Mouse (Mus musculus) liver, postnatal 0 days (tissue): ENCODE results near the gene Gzf1. TPM values are rescaled to one million over a fixed set of nuclear protein-coding genes. Genes with fewer than 3 reads are reported as not detected.

Experiments
- ATAC-seq: fragments of 200-750 bp; cut with Nextera tagmentation; 2 replicates; pipeline ENCODE4 v1.8.0; 2017; ENCODE audit warnings: mild to moderate bottlenecking, moderate library complexity
- DNase-seq: peaks from one replicate; pipeline ENCODE4 v3.0.0-alpha.2; 2016
- H3K27ac ChIP-seq: fragments of 300-500 bp; sonication (generic); 2 replicates; pipeline ENCODE4 v1.5.1; 2014; ENCODE audit warnings: antibody characterized with exemption, moderate library complexity, mild to moderate bottlenecking, low read depth
- H3K27me3 ChIP-seq: fragments of 300-500 bp; sonication (generic); 2 replicates; pipeline ENCODE4 v1.6.1; 2014; ENCODE audit warnings: low read length, control low read depth, mixed read lengths; ENCODE audit not compliant: insufficient read depth
- H3K36me3 ChIP-seq: fragments of 300-500 bp; sonication (generic); replicated peaks from 2 replicates; pipeline ENCODE4 v1.6.1; 2014; ENCODE audit warnings: mild to moderate bottlenecking, control low read depth, low read length, moderate library complexity, mixed read lengths; ENCODE audit not compliant: insufficient read depth
- H3K4me1 ChIP-seq: fragments of 300-500 bp; sonication (generic); 2 replicates; pipeline ENCODE4 v1.6.1; 2014; ENCODE audit warnings: antibody characterized with exemption, mild to moderate bottlenecking, control low read depth; ENCODE audit not compliant: insufficient read depth
- H3K4me2 ChIP-seq: fragments of 300-500 bp; sonication (generic); 2 replicates; pipeline ENCODE4 v1.6.1; 2014; ENCODE audit warnings: low read depth, mild to moderate bottlenecking, low read length, moderate library complexity, mixed read lengths
- H3K4me3 ChIP-seq: fragments of 300-500 bp; sonication (generic); 2 replicates; pipeline ENCODE4 v1.5.1; 2014; ENCODE audit warnings: low read depth, low read length
- H3K9ac ChIP-seq: fragments of 300-500 bp; sonication (generic); replicated peaks from 2 replicates; pipeline ENCODE4 v1.6.1; 2014; ENCODE audit warnings: mild to moderate bottlenecking, moderate library complexity
- H3K9me3 ChIP-seq: fragments of 300-500 bp; sonication (generic); 2 replicates; pipeline ENCODE4 v1.6.1; 2016; ENCODE audit warnings: mild to moderate bottlenecking, control low read depth, low read length, mixed read lengths
- CTCF ChIP-seq: sonication (generic); IDR thresholded peaks from 2 replicates; pipeline ENCODE4 v1.5.1; 2016; ENCODE audit warnings: antibody characterized with exemption, low read depth
- EP300 ChIP-seq: IDR thresholded peaks from 2 replicates; pipeline ENCODE4 v1.6.1; 2016; ENCODE audit warnings: antibody characterized with exemption, low read depth, mild to moderate bottlenecking
- WGBS: fragments of 180-500 bp; shearing (Covaris S2); extraction: QIAGEN DNeasy Blood & Tissue Kit; methylation state at CpG from one replicate; pipeline ENCODE4 v1.1.7; 2014; ENCODE audit not compliant: insufficient replicate concordance; 5-methylcytosine and 5-hydroxymethylcytosine counted together
- polyA plus RNA-seq: library from polyadenylated mRNA; unstranded; fragments of >200 nt; fragmentation: Nextera tagmentation; extraction: Ambion mirVana; gene quantifications from 2 replicates; pipeline ENCODE4 v1.2.1, GENCODE M21; 2015

Gene Gzf1
- polyA plus RNA-seq, 1 experiment from 2014 or later: 14.3 TPM

- TF ChIP-seq EP300 (no peak), CTCF (peak; percentile 82)
- Histone ChIP-seq H3K4me1 (no peaks in the 10 kb centered on the region), H3K27ac (no peak overlapping the region), H3K9me3 (no peaks in the 10 kb centered on the region), H3K4me3 (no peak overlapping the region), H3K9ac (no peak overlapping the region), H3K36me3 (no peaks in the 10 kb centered on the region), H3K27me3 (no peaks in the 10 kb centered on the region), H3K4me2 (no peak overlapping the region)
- WGBS: 3% methylated on average over 3 of the region's 3 CpGs
- peak; percentile 57 for DNase-seq
- peak; percentile 55; the same call in 1 of the 2 replicates for ATAC-seq
Observed at GRCm38 (mm10) chr2:148654961-148655360, 25.9 kb upstream of the Gzf1 start.

GRCm38 (mm10) chr2:148663458-148663857 is 17.4 kb upstream of the Gzf1 start:
- Histone ChIP-seq H3K4me3 (no peak overlapping the region), H3K27ac (no peak overlapping the region), H3K9ac (no peak overlapping the region), H3K4me1 (no peaks in the 10 kb centered on the region), H3K27me3 (no peaks in the 10 kb centered on the region), H3K9me3 (no peaks in the 10 kb centered on the region), H3K36me3 (no peaks in the 10 kb centered on the region), H3K4me2 (no peak overlapping the region)
- DNase-seq (no peak), ATAC-seq (no peak)
- no peak for TF ChIP-seq CTCF
- TF ChIP-seq EP300: no peak
- WGBS: 84% methylated on average over 1 of the region's 1 CpGs

- Histone ChIP-seq H3K9me3 (no peaks in the 10 kb centered on the region), H3K4me1 (peaks cover 14% of the 10 kb centered on the region), H3K4me3 (peak within 1 kb of the TSS; percentile 74), H3K27me3 (no peaks in the 10 kb centered on the region), H3K9ac (peak within 1 kb of the TSS; percentile 70), H3K36me3 (peaks cover 25% of the 10 kb centered on the region), H3K27ac (peak within 1 kb of the TSS; percentile 72), H3K4me2 (peak within 1 kb of the TSS; percentile 78)
- 0 out of 2 replicates have a peak, but pooled peaks have one; percentile 34 for TF ChIP-seq EP300
- TF ChIP-seq CTCF: no peak
- WGBS: 1% methylated on average over 58 of the region's 58 CpGs
- peak; percentile 100 for ATAC-seq
- peak; percentile 99 for DNase-seq
Observed at GRCm38 (mm10) chr2:148672199-148673096, 8.4 kb upstream of the Gzf1 start, which contains the start of gene Nxt1. Nxt1 (plus strand) TSS chr2:148672601.

GRCm38 (mm10) chr2:148677801-148678200 is 3.0 kb upstream of the Gzf1 start:
- Histone ChIP-seq H3K27me3 (no peaks in the 10 kb centered on the region), H3K9ac (no peak overlapping the region; the same call in 1 of the 2 replicates), H3K27ac (peak overlapping the region; percentile 88), H3K4me1 (peaks cover 40% of the 10 kb centered on the region), H3K4me2 (peak overlapping the region; percentile 53), H3K4me3 (peak overlapping the region; percentile 38), H3K36me3 (peaks cover 25% of the 10 kb centered on the region), H3K9me3 (no peaks in the 10 kb centered on the region)
- ATAC-seq: no peak
- DNase-seq: peak; percentile 76
- 49% methylated on average over 26 of the region's 26 CpGs for WGBS
- TF ChIP-seq EP300: no peak
- no peak for TF ChIP-seq CTCF

- H3K27me3 ChIP-seq: no peaks in the 10 kb centered on the region
- ATAC-seq (peak; percentile 26), DNase-seq (peak; percentile 55)
- TF ChIP-seq CTCF (no peak), EP300 (no peak)
- H3K4me2 ChIP-seq: peak overlapping the region; percentile 87; the same call in 1 of the 2 replicates
- no peak overlapping the region for H3K4me3 ChIP-seq
- peaks cover 33% of the 10 kb centered on the region for H3K36me3 ChIP-seq
- peaks cover 41% of the 10 kb centered on the region for H3K4me1 ChIP-seq
- WGBS: 54% methylated on average over 9 of the region's 9 CpGs
- no peak overlapping the region for H3K9ac ChIP-seq
- no peaks in the 10 kb centered on the region for H3K9me3 ChIP-seq
- H3K27ac ChIP-seq: peak overlapping the region; percentile 95
Observed at GRCm38 (mm10) chr2:148679346-148679745, 1.5 kb upstream of the Gzf1 start.

GRCm38 (mm10) chr2:148681461-148681891 is 653 bp downstream of the Gzf1 start:
- Histone ChIP-seq H3K4me2 (peak overlapping the region; percentile 87), H3K27me3 (no peaks in the 10 kb centered on the region), H3K27ac (peak overlapping the region; percentile 95), H3K36me3 (peaks cover 23% of the 10 kb centered on the region), H3K4me1 (peaks cover 51% of the 10 kb centered on the region), H3K4me3 (peak overlapping the region; percentile 67), H3K9ac (peak overlapping the region; percentile 75), H3K9me3 (no peaks in the 10 kb centered on the region)
- ATAC-seq (peak; percentile 57), DNase-seq (peak; percentile 69)
- no peak for TF ChIP-seq EP300
- TF ChIP-seq CTCF: peak; percentile 70
- WGBS: 8% methylated on average over 17 of the region's 17 CpGs
